Mouse (Mus musculus) ES-E14 (cell line): ENCODE data around the gene Lta. TPM values are rescaled to one million over a fixed set of nuclear protein-coding genes. Genes with fewer than 3 reads are reported as not detected.

ENCODE experiments used
- DNase-seq: peaks from one replicate; pipeline ENCODE4 v3.0.0-alpha.2; 2013; ENCODE audit warnings: low read depth, low spot score
- H3K27ac ChIP-seq: 2 replicates; pipeline ENCODE4 v1.5.1; 2012; ENCODE audit warnings: low read depth, mild to moderate bottlenecking, low read length, moderate library complexity, mixed read lengths; ENCODE audit not compliant: poor library complexity, insufficient read depth, severe bottlenecking
- H3K36me3 ChIP-seq: 2 replicates; pipeline ENCODE4 v1.6.1; 2012; ENCODE audit warnings: mild to moderate bottlenecking, low read length, moderate library complexity, mixed read lengths; ENCODE audit not compliant: control insufficient read depth, poor library complexity, insufficient read depth, severe bottlenecking
- H3K4me1 ChIP-seq, 2 experiments: fragments of 150-350 bp in 1 of 2; sonication (generic) in 1 of 2; 2 replicates each; pipeline ENCODE4 v1.6.1; 2012; ENCODE audit warnings: low read length in 2 of 2, mild to moderate bottlenecking in 1 of 2, mixed read lengths in 1 of 2; ENCODE audit not compliant: control insufficient read depth in 2 of 2, insufficient read depth in 2 of 2, poor library complexity in 1 of 2
- H3K4me3 ChIP-seq, 2 experiments: fragments of 150-350 bp in 1 of 2; sonication (generic) in 1 of 2; 2 replicates each; pipeline ENCODE4 v1.5.1; 2012; ENCODE audit warnings: low read length in 2 of 2, low read depth in 1 of 2, mild to moderate bottlenecking in 1 of 2, mixed read lengths in 1 of 2; ENCODE audit not compliant: insufficient read depth in 1 of 2, poor library complexity in 1 of 2, severe bottlenecking in 1 of 2
- H3K9ac ChIP-seq: 2 replicates; pipeline ENCODE4 v1.6.1; 2012; ENCODE audit warnings: low read depth, mild to moderate bottlenecking, low read length, mixed read lengths; ENCODE audit not compliant: poor library complexity, insufficient read depth, severe bottlenecking
- H3K9me3 ChIP-seq: fragments of 150-350 bp; sonication (generic); 2 replicates; pipeline ENCODE4 v1.6.1; 2012; ENCODE audit warnings: low read depth, mild to moderate bottlenecking, low read length; ENCODE audit not compliant: control insufficient read depth, insufficient read depth
- CHD2 ChIP-seq: IDR thresholded peaks from 2 replicates; pipeline ENCODE4 v1.6.1; 2014; ENCODE audit warnings: mild to moderate bottlenecking, low read depth, low read length, inconsistent platforms
- HCFC1 ChIP-seq: IDR thresholded peaks from 2 replicates; pipeline ENCODE4 v1.6.1; 2012; ENCODE audit warnings: low read length, inconsistent platforms, borderline replicate concordance; ENCODE audit not compliant: insufficient read depth
- MAFK ChIP-seq: IDR thresholded peaks from 2 replicates; pipeline ENCODE4 v1.6.1; 2014; ENCODE audit warnings: mild to moderate bottlenecking, low read depth, low read length, inconsistent platforms; ENCODE audit not compliant: insufficient read depth
- ZC3H11A ChIP-seq: IDR thresholded peaks from 2 replicates; pipeline ENCODE4 v1.6.1; 2012; ENCODE audit warnings: low read depth, mild to moderate bottlenecking, inconsistent platforms, low read length, borderline replicate concordance
- ZNF384 ChIP-seq: IDR thresholded peaks from 2 replicates; pipeline ENCODE4 v1.6.1; 2012; ENCODE audit warnings: low read depth, low read length, inconsistent platforms
- in situ Hi-C, 2 experiments: fragments of 600-800 bp; cut with MboI; formaldehyde crosslinking; loops; one replicate each; pipeline ENCODE4 v1.15.1; 2025; ENCODE audit warnings: low sequenced_read_pairs in 2 of 2, inconsistent platforms in 1 of 2; ENCODE audit not compliant: unreplicated experiment in 2 of 2
- total RNA-seq: library from RNA; depleted of rRNA; stranded (reverse); fragments of 300-350 nt; gene quantifications from 2 replicates; pipeline ENCODE4 v1.2.3, GENCODE M21; 2012

Lta gene
- total RNA-seq, 1 experiment: 0.13 TPM

DNA sequence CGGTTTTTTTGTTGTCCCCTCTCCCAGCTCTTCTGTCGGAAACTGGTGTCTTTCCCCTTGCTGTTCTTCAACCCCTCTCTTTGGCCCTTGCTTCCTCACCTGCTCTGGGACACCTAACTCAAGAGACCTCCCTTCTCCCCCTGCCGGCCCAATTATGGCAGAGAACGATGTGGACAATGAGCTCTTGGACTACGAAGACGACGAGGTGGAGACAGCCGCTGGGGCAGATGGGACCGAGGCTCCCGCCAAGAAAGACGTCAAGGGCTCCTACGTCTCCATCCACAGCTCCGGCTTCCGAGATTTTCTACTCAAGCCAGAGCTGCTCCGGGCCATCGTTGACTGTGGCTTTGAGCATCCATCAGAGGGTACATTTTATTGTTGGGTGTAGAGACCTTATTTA is 37.9 kb upstream of the Lta start:
- Histone ChIP-seq H3K4me1 (peaks cover 10 to 20% of the 10 kb centered on the region in 2 experiments; a peak in 2 of 4 replicates), H3K36me3 (peaks cover 54% of the 10 kb centered on the region), H3K9me3 (no peaks in the 10 kb centered on the region), H3K9ac (peak overlapping the region; percentile 100), H3K4me3 (peak overlapping the region; percentile 95 to 96), H3K27ac (no peak overlapping the region)
- in situ Hi-C loops: no loop called here
- no peak for DNase-seq
- TF ChIP-seq HCFC1 (no peak), ZC3H11A (no peak), MAFK (no peak), ZNF384 (no peak), CHD2 (no peak)

DNA sequence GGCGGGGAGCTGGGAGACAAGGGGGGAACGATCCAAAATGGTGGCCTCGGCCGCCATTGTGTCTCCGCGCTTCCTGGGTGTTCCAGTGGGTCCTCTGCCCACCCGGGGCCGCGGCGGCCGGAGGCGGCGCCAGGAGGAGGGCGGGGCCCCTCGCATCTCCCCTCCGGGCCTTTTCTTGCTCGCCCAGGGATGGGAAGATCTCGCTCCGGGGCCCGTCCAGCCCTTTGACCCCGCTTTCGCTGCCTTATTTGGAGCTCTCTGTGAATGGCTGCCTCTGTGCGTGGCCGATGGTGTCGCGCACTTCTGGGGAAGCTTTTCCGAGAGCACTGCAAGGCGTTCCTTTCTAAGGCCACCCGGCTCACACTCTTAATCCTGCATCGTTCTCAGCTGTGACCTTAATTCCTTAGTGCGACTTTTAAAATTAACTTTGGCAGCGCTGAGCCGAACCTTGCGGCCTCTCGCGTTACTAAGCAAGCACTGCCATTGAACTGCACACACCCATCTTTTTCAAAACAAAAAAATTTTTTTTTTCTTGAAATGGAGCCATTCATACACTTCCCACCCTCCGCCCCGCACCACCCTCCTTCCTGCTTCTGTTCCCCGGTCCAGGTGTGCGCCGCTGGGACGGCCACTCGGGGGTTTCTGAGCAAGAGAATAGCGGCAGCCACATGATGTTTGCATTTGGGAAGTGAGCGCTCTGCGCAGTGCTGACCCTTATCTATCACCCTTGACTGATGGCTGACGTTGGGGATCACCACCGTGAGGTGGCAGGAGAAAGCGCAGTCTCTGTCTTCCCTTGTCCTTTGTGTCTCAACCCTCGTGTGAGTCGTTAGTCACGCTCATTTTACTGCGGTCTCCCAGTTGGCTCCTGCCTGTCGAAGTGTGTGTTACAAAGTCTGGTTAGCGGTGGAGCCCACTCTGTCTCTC is 37.1 kb upstream of the Lta start:
- Histone ChIP-seq H3K27ac (peak overlapping the region; percentile 80), H3K4me1 (peaks cover 10 to 20% of the 10 kb centered on the region in 2 experiments; a peak in 2 of 4 replicates), H3K36me3 (peaks cover 47% of the 10 kb centered on the region), H3K9me3 (no peaks in the 10 kb centered on the region), H3K4me3 (peak overlapping the region; percentile 95 to 96), H3K9ac (peak overlapping the region; percentile 100)
- no peak for TF ChIP-seq ZC3H11A
- no peak for TF ChIP-seq HCFC1
- no peak for TF ChIP-seq CHD2
- no peak for TF ChIP-seq ZNF384
- TF ChIP-seq MAFK: no peak
- in situ Hi-C loops: no loop called here
- DNase-seq: no peak

DNA sequence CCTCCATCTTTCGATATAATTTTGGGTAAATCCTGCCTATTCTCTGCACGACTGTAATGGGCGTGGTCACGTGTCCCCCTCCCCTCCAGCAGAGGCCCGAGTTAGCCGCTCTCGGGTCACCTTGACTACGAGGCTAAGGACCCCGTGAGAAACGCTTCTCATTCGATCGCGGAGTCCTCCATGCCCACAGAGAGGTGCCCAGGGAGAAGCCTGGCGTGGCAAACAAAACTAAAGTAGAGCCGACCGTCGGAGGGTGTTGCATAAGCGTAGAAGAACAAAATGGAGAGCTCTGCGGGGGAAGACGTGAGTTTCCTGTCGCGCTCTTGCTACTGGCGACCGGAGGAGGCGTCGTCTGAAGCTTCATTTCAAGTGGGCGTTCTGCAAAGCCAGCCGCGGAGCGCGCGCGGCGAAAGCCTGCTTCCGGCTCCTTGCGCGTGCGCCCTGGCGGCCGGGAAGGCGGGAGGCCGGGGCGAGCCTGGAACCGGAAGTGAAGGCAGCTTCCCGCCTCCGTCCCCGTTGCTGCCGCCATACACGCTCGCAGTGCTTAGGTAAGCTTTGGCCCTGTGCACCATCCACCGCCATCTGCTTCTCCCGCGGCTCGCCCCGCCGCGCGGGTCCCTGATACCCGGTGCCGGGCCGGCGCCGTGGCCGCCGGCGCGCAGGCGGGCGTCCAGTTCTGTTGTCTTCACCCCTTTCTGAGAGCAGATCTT is 36.3 kb upstream of the Lta start, which contains the start of gene Ddx39b:
TSS of gene Ddx39b (plus strand) at position 442 of the 710 bp plus-strand sequence.
- H3K9me3 ChIP-seq: no peaks in the 10 kb centered on the region
- TF ChIP-seq HCFC1: peak; percentile 49; the same call in 1 of the 2 replicates
- TF ChIP-seq ZNF384: no peak
- in situ Hi-C loops: no loop called here
- H3K4me3 ChIP-seq: peak within 1 kb of the TSS; percentile 95 to 96
- peak within 1 kb of the TSS; percentile 100 for H3K9ac ChIP-seq
- H3K27ac ChIP-seq: peak within 1 kb of the TSS; percentile 93
- H3K4me1 ChIP-seq: peaks cover 10 to 18% of the 10 kb centered on the region in 2 experiments; a peak in 2 of 4 replicates
- DNase-seq: peak; percentile 91
- H3K36me3 ChIP-seq: peaks cover 39% of the 10 kb centered on the region

DNA sequence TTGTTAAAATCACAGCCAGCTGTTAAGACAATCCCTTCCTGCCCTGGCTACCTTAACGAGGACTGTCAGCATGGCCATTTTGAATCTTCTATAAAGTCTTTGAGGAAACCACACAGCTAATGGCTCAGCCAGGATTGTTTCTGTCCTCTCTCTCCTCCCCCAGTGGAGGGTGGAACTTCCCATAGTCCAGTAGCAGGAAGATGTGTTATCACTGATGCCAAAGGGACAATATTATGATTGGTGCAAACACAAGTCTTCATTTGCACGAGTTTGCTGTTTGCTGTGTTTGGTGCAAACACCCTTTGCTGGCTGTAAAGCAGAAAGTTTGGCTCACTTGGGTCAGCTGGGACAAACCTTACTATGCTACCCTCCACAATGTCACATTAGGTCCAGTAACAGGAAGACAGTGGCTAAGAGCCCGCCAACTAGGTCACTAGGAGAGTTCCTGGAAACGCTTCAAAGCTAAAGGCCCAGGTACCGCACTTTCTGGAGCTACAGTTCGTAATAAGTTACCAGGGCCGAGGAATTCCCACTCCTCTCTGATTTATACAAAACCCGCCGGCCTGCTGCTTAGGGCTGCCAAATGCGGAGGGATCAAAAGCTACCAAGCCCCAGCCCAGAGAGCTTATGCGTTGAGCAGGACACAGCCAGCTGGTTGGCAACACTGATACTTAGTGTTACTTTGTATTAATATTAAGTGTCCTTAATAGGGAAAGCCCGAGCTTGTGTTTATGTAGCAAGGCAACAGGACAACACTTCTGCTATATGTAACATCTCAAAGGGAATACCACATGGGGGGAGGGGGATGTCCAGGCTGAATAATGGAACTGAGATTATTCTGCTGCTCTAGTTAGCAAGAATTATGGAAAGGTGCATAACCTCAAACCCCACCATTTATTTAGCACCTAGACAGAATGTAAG is 35.5 kb upstream of the Lta start:
- Histone ChIP-seq H3K4me1 (peaks cover 10 to 12% of the 10 kb centered on the region in 2 experiments; a peak in 2 of 4 replicates), H3K4me3 (peak overlapping the region; percentile 95 to 96), H3K9me3 (no peaks in the 10 kb centered on the region), H3K27ac (no peak overlapping the region; the same call in 1 of the 2 replicates), H3K9ac (peak overlapping the region; percentile 70), H3K36me3 (peaks cover 32% of the 10 kb centered on the region)
- in situ Hi-C loops: no loop called here
- TF ChIP-seq ZC3H11A (no peak), CHD2 (0 out of 2 replicates have a peak, but pooled peaks have one; percentile 41)
- DNase-seq: no peak
